Mouse (Mus musculus) thymus, postnatal 10 days (tissue): ENCODE measurements around the gene Ppm1j.
"Not testable (repeated sequence)": the region's sequence is repeated elsewhere in the genome, so short reads cannot be mapped to it uniquely, and the experiment has no call there.

Source experiments
- DNase-seq, 2 experiments: peaks; one replicate each; pipeline ENCODE4 v3.0.0; 2021; ENCODE audit warnings: low spot score in 2 of 2

Gene Ppm1j

DNA sequence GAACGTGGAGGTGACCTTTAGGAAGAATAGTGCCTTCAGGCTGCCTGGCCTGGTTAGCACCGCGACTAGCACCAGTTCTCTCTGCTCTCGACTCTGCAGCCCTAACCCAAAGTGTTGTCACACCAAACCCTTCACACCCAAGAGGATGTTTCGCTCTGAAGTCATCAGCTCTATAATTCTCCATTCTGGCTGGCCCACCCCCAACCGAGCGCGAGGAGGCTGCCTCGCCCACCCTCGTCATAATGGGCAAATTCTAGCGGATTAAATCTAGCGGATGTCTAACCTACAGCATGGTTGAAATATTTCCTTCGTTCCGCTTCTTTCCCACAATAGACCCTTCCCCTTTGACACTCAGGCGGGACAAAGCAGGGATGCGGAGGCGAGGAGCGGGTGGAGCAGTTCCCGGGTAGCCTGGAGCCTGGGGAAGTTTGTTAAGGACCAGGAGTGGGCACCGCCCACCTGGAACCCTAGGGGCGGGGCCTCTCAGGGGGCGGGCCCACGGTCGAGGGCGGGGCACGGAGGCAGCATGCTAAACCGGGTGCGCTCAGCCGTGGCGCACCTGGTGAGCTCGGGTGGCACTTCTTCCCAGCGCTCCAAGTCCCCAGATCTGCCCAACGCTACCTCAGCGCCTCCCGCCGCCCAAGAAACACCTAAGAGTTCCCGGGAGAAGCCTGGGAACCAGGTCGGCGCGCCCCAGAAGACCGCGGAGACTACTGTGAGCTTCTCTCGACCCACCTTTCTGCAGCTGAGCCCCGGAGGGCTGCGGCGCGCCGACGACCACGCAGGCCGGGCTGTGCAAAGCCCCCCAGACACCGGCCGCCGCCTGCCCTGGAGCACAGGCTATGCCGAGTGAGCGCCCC lies at the start of gene Ppm1j:
Gene Ppm1j (plus strand): TSS at position 496 of the 860 bp plus-strand sequence.
- peak; percentile 35 to 51 for DNase-seq

DNA sequence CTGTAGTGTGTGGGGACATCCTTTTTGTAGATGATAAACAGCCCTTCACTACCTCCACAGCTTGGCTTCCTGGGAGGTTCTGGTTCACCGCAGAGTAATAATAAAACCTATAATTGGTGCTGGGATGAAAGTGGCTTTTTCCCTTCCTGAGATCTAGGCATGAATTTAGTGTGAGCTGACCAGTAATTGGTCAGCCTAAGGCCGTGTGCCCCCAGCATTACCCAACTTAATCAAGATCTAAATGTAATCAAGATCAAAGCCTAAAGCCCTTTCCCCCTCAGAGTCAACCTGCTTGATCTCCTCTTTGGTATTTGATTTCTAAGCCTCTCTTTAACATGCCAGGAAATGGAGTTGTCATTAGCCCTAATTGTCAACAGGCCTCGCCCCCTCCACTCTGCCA lies 47.9 kb upstream of the Ppm1j start:
- DNase-seq: no peak

DNA sequence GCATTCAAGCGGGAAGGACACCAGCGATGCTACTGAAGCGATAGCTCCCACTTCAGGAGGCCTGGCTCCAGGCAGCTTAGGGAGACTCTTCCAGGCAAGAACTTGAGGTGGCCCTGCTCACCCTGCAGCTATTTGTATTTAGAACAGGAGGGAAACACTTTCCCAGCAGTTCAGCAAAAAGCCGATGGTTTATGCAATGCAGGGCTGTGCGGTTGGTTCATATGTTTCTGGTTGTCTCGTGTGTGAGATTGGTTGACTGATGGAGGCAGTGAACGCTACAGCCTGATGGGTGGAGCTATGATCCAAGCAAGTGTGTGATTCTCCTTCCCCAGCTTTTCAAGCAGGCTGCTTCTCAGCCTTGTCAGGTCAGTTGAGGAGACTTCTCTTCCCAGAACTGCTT lies 46.2 kb upstream of the Ppm1j start:
- no peak for DNase-seq

DNA sequence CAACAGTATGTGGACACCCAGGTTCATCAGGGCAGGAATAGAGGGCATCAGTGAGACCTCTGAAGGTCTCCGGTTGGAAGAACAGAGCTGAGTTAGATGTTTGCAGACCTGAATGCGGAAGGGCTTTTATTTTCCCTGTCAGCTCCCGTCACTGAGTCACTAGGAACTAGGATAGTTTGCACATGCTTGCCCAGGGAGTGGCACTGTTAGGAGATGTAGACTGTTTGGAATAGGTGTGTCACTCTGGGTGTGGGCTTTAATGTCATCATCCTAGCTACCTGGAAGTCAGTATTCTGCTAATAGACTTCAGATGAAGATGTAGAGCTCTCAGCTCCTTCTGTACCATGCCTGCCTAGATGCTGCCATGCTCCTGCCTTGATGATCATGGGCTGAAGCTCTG lies 38.9 kb upstream of the Ppm1j start:
- no peak for DNase-seq

DNA sequence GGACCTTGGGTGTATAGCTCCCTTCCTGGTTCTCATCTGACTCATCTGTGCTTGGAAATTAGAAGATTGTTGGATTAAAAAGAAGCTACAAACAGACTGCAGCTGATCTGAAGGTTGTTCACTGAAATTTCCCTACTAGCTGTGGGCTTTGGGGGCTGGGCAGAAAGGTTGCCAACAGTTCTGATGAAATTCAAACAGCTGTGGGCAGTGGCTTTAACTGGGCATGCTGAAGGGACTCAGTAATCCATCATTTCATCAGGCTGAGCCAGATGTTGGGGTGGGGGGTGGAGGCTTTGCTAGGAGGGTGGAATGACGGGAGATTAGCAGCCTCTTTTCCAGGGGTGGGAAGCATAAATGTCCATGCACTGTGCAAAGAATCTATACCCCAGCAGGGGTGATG lies 37.7 kb upstream of the Ppm1j start:
- DNase-seq: no peak

DNA sequence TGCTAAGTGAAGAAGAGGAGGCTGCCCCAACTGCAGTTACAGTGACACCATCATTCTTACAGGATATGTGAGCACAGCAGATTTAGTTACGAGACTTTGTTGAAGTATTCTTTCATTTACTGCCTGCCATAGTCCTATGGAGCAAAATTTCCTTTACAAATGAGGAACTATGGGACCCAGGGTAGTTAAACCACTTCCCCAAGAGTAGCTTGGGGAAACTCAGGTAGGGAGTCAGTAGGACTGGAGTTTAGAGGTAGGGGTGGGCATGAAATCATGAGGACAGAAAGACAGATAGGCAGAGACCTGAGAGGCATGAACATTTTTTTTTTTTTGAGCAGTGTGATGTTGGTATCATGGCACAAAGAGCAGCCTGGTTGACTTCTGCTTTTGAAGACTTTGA lies 37.0 kb upstream of the Ppm1j start:
- no peak for DNase-seq

DNA sequence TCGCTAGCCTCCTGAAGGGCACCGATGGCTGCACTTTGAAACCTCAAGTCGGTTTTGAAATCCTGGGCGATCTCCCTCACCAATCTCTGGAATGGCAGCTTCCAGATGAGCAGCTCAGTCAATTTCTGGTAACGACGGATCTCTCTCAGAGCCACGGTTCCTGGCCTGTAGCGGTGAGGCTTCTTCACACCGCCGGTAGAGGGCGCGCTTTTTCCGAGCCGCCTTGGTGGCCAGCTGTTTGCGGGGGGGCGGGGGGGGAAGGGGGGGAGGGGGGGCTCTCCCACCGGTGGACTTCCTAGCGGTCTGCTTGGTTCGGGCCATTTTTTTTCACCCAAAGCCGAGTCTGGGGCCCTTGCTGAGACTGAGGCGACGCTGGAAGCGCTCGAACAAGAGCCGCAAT lies 28.0 kb upstream of the Ppm1j start:
- peak in 1 of 2 experiments; percentile 40 for DNase-seq

DNA sequence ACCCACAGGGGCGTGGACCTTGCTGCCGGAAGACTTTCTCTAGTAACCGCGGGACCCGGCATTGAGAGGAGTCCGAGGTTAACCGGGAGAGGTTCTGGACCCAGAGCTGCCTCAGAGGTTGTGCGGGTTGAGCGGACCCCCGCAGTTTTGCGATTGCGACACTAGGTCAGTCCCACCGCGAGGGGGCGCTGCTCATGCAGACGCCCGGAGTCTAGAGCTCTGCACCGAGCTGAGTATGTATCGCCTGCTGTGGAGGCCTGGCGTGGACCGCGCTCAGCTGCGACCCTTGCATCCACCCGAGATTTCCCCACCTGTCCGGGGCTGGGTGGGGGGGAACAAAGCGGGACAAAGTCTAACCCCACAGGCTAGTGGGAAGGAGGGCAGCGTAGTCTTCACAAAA lies 22.4 kb upstream of the Ppm1j start:
- peak; percentile 45 to 81 for DNase-seq

DNA sequence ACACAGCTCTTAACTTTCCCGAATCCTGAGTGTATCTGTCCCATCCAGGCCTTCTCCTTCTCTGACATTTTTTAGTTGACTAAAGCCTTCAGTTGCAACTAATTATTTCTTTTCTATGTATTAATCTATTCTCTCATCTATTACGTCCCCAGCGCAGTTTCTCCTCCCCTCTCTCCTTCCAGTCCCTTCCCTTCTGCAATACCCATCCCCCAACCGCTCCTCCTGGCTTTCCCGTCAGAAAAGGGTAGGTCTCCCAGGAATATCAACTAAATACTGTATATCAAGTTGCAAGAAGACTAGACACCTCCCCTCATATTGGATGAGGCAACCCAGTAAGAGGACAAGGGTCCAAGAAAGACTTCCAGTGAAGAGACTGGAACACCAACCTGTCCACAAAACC lies 22.0 kb upstream of the Ppm1j start:
- DNase-seq: no peak

DNA sequence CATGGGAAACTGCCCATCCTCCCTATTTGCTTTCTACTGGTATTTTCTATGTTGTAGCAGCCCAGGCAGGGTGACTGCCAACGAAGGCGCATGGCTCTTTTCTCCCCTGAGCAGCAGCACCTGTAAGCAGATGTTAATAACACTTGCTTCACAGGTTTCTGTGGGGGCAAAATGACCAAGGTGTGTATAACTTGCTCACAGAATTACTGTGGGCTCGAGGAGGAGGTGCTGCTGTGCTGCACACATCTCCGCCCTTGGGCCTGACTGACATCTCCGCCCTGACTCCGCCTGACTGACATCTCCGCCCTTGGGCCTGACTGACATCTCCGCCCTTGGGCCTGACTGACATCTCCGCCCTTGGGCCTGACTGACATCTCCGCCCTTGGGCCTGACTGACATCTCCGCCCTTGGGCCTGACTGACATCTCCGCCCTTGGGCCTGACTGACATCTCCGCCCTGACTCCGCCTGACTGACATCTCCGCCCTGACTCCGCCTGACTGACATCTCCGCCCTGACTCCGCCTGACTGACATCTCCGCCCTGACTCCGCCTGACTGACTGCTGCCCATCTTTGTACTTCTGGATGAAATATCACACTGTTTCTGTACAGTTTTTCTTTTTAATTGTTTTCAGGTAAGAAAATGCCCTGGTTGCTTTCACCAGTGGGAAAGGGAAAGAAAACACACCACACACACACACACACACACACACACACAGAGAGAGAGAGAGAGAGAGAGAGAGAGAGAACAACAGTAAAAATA lies 18.6 kb upstream of the Ppm1j start:
- DNase-seq: not testable (repeated sequence)

DNA sequence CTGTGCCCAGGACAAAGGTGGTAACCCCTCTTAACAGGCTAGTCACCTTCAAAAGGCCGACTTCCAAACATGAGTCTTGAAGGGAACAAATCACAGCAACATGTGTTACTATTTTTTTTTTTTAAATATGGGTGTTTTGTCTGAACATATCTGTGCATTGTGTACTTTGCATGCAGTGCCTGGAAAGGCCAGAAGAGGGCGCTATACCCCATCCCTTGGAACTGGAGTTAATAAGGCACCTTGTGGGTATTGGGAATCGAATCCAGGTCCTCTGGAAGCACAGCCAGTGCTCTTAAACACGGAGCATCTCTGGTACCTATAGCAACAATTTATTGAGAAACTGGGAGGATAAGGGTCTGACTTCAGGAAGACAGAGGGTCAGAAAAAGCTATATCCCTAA lies 15.8 kb upstream of the Ppm1j start:
- DNase-seq: peak in 1 of 2 experiments; percentile 26

DNA sequence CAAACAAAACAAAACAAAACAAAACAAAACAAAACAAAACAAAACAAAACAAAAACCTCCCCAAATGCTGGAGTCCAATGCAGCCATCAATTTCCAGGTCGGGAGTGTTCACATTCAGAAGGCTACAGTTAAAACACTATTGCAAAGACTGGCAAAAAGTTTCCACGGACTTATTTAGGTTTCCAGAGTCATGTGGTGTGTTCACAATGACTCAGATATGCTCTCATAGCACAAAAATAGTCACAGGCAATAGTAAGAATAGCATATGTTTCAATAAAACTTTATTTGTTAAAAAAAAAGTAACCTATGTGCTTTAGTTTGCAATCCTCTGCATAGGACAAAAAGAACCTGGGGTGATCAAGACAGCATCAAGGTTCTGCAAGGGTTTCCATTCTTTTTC lies 13.7 kb upstream of the Ppm1j start:
- no peak for DNase-seq

DNA sequence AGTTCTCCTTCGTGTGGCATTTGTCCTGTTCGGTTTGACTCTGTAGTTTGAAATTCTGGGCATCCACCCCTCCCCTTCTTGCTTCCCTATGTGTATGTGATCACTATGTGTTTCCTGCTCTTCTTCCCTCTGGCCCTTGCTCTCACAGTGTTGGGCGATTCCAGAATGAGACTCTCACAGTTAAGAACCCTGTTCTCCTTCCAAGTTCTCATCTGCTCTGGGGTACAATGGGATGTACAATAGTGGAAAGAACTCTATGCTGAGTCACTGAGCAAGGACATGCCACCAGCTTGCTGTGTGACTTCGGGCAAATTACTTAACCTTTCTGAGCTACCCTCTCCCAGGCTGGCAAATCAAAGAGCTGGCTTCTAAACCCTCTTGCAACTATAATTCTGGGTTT lies 13.1 kb upstream of the Ppm1j start:
- no peak for DNase-seq

DNA sequence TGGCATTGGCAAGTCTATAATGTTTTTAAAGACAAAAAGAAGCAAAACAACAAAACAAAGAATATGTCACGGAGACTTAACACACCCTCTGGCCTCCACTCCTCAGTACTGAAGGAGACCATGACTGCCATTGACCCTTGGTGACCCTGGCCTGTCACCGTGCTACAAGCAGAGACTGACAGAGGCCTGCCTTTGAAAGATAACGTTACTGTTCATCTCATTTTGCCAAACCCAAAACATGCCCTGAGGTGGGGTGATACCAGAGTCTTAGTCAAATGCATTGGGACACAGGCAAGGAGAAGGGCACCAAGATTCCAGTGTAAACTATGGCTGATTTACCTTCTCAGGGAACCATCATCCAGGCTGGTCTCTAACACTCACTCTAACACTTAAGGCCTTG lies 11.7 kb upstream of the Ppm1j start:
- DNase-seq: no peak

DNA sequence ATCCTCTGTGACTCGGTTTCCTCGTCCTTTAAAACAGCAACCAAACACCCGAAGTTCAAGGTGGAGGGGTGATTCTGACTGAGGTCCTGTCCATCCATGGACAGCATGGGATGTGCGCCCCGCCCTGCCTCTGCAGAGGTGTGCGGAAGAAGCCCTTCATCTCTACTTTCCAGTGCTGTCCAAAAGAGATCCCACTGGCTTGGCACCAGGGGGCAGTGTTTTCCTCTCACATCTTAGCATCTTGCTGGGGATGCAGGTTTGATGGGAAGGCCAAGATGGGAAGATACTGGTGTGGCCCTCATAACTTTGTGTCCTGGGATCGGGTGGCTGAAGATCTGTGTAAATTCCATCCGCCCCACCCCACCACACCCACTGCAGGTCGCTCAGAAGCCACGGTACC lies 10.8 kb upstream of the Ppm1j start:
- DNase-seq: peak in 1 of 2 experiments; percentile 48

DNA sequence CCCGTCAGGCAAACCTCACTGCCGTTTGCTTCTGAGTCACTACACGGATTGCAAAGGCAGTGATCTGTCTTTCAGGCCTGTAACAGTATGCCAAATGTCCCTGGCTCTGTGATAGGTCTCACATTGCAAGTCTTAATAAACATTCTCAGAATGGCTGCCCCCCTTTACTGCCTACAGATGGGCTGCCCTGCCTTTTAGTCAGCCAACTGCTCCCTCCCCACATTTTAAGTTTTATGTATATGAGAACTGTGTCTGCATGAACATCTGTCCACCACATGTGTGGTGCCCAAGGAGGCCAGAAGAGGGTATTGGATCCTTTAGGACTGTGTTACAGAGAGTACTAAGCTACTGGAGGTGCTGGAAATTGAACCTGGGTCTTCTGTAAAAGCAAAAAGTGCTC lies 9.9 kb upstream of the Ppm1j start:
- no peak for DNase-seq

DNA sequence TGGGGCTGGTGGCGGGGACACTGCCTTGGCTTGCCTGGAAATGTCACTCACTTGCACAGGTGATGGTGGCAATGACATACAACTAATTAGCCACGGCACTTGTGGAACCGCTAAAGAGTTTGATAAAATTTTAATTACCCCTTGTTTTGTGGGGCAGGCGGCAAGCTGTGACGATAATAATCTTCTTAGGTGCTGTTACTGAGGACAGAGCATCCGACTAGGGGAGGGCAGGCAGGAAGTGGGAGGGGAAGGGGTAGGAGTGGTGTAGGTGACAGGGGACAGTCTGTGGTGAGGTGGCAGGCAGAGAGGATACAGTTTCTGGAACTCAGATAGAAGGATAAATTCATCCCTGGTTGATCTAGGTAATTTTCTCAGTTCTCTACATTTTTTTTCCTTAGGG lies 9.4 kb upstream of the Ppm1j start:
- no peak for DNase-seq

DNA sequence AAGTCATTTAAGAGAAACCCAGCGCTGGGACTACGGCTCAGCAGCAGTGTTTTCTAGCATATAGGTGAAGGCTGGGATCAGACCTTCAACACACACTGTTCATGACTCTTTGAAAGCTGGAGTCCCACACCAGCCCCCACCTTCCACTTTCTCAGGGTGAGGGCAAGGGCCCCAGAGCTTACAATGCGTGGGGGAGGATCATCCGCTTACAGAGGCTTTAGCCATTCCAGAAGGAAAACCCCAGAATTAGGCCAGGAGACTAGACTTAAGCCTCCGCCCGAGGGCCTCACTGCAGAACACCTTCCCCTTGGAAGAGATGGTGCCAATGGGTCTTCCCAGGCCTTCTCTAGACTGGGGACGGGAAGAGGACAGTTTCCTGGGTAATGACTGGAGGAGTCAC lies 7.6 kb upstream of the Ppm1j start:
- DNase-seq: no peak

DNA sequence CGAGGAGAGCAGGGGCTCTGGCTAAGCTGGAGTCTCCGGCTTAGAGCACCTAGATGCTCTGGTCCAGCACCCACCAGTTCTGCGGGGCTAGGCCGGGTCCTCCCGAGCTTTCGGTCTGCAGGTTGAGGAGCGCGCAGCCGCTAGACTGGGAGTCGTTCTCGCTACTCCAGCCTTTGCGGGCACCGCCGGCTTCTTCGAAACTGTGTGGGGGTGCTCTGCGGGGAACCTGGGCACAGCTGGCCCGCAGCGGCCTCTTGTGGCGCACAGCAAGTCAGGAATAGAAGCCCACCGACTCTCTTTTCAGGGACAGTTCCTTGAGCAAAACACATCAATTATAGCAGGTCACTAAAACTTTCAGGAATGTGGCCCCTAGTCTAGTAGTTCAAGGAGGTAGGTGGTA lies 3.5 kb upstream of the Ppm1j start:
- peak; percentile 26 to 53 for DNase-seq

DNA sequence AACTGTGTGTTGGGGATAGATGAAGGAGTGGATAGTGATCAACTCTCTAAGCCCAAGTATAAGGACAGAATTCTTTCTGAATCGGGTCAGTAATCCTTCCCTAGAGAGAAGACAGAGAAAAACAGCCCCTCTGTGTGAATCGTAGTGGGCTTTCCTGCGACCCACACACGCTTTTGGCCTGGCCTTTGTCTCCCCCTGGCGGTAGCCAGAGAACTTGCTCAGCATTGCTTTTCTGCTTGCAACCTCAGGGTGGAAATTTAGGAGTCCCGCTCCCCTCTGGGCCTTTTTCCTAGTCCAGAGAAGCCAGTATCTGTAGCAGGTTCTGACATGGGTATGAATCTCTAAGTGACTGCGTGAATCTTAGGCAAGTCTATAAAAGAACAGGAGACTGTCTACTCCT lies 907 bp upstream of the Ppm1j start:
- DNase-seq: peak; percentile 30 to 81

DNA sequence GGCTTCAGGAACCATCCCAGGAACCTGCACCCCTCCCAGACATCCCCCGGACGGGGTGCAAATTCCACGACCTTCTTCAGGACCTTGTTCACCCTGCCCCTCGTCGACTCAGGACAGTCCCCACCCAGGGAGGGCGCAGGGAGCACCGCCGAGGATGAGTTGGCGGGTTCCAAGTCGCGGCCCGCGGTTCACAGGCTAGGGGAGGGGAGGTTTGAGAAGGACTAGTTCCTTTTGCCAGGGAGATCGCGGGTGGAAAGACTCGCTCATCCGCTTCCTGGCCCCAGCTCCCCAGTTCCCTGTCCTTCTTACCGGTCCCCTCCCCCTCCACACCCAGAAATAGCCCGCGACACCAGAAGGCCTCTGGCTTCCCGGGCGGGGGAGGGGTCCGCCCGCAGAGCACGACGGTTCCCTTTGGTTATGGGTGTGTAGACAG lies 631 bp downstream of the Ppm1j start, which contains the start of gene Fam19a3:
Gene Fam19a3 (minus strand): TSS at position 370 of the 433 bp plus-strand sequence.
- DNase-seq: peak; percentile 22 to 27

DNA sequence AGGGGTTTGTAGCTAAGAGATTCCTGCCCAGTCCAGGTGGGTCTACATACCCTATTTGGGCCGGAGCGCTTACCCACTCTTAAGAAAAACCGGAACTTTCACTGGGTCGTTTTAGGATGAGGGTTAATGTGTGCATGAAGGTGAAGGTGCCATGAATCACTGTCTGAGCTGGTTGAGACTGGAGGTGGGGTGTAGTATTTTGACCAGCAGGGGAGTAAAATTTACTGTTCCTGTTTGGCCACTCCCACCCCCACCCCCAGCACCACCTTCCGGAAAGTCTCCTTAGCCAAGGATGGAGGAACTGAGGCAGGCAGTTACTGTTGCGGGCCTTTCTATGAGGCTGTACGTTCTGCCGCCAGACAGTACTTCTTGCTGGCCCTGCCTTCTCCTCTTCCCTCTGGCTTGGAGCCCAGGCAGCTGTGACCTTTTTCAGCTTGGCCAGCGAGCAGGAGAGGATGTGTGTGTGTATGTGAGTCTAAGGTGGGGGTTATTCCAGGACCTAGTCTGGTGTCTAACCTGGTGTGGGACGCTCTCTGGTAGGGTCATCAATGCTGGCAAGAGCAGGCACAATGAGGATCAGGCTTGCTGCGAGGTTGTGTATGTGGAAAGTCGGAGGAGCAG lies 1.3 kb downstream of the Ppm1j start:
- no peak for DNase-seq
